25 mouse cellular contexts compared by ENCODE assay signal in genomic region chr10:98779783-98780182, GRCm38 (mm10).
"Had no signal": no experiment of that assay in that cellular context is flagged by ENCODE, and none has a peak within 500 bp of the region (broad histone marks: within the 10 kb centered on the region; RNA-seq: fewer than 3 reads in every experiment).

No protein-coding gene starts in this region.

- H3K27me3 ChIP-seq: heart, embryonic 13.5 days; heart, embryonic 15.5 days; hindbrain, embryonic 13.5 days; hindbrain, embryonic 15.5 days; kidney, embryonic 15.5 days; limb, embryonic 12.5 days; liver, embryonic 12.5 days had no signal

- H3K4me2 ChIP-seq: heart, embryonic 11.5 days; heart, embryonic 13.5 days; heart, embryonic 15.5 days; hindbrain, embryonic 13.5 days; hindbrain, embryonic 15.5 days; kidney, embryonic 15.5 days; limb, embryonic 12.5 days; liver, embryonic 12.5 days had no signal

- H3K36me3 ChIP-seq: heart, embryonic 13.5 days; heart, embryonic 15.5 days; hindbrain, embryonic 13.5 days; hindbrain, embryonic 15.5 days; kidney, embryonic 15.5 days; limb, embryonic 10.5 days; limb, embryonic 12.5 days; liver, embryonic 12.5 days had no signal

- H3K9me3 ChIP-seq: heart, embryonic 13.5 days; heart, embryonic 15.5 days; hindbrain, embryonic 13.5 days; hindbrain, embryonic 15.5 days; kidney, embryonic 15.5 days; limb, embryonic 10.5 days; limb, embryonic 12.5 days; liver, embryonic 12.5 days had no signal

- H3K9ac ChIP-seq: heart, embryonic 13.5 days; heart, embryonic 15.5 days; hindbrain, embryonic 13.5 days; hindbrain, embryonic 15.5 days; kidney, embryonic 15.5 days; limb, embryonic 12.5 days; liver, embryonic 12.5 days; liver, embryonic 14.5 days had no signal

- DNase-seq: gastrocnemius, adult 2 months; gastrocnemius, postnatal 10 days; gastrocnemius, postnatal 25 days; heart, adult 18-20 months; heart, postnatal 14 days; heart, postnatal 36 days; kidney, adult 11 months; kidney, adult 9 months; kidney, postnatal 14 days; kidney, postnatal 36 days; layer of hippocampus, adult 9-11 months; layer of hippocampus, postnatal 36 days; liver had no signal

- H3K27ac ChIP-seq: gastrocnemius, adult 2 months; heart, embryonic 15.5 days; hindbrain, embryonic 13.5 days; hindbrain, embryonic 15.5 days; hindbrain, postnatal 0 days; kidney, embryonic 15.5 days; kidney, postnatal 0 days; limb, embryonic 10.5 days; limb, embryonic 12.5 days; liver, embryonic 12.5 days; liver, embryonic 14.5 days had no signal

- H3K4me3 ChIP-seq: gastrocnemius, adult 2 months; heart, embryonic 13.5 days; heart, embryonic 15.5 days; hindbrain, embryonic 13.5 days; hindbrain, embryonic 15.5 days; kidney, embryonic 15.5 days; limb, embryonic 10.5 days; limb, embryonic 12.5 days; liver, embryonic 12.5 days had no signal

- H3K4me1 ChIP-seq: hindbrain, embryonic 13.5 days; hindbrain, embryonic 15.5 days had no signal
